Mouse (Mus musculus) right cerebral cortex, postnatal 14 days (tissue): ENCODE data around the gene Asb5.
"Not testable (repeated sequence)": the region's sequence is repeated elsewhere in the genome, so short reads cannot be mapped to it uniquely, and the experiment has no call there.

ENCODE experiments used
- DNase-seq: peaks from one replicate; pipeline ENCODE4 v3.0.0; 2022

Asb5 gene

GRCm38 (mm10) chr8:54548383-54548782 lies 19.0 kb downstream of the Asb5 start:
- no peak for DNase-seq

- no peak for DNase-seq
These were observed 20.7 kb downstream of the Asb5 start for GRCm38 (mm10) chr8:54550026-54550574.

- DNase-seq = no peak
These were observed 25.5 kb downstream of the Asb5 start for GRCm38 (mm10) chr8:54554921-54555320.

- no peak for DNase-seq
These were observed 32.8 kb downstream of the Asb5 start for GRCm38 (mm10) chr8:54562137-54562536.

GRCm38 (mm10) chr8:54565181-54565580 lies 35.8 kb downstream of the Asb5 start:
- DNase-seq = no peak

GRCm38 (mm10) chr8:54565603-54566260 lies 36.4 kb downstream of the Asb5 start:
- DNase-seq = no peak

GRCm38 (mm10) chr8:54567168-54567567 lies 37.8 kb downstream of the Asb5 start:
- DNase-seq = no peak

GRCm38 (mm10) chr8:54570618-54571609 lies 41.5 kb downstream of the Asb5 start:
- DNase-seq = no peak

GRCm38 (mm10) chr8:54581436-54581835 lies 52.1 kb downstream of the Asb5 start:
- no peak for DNase-seq

- DNase-seq = no peak
These were observed 53.5 kb downstream of the Asb5 start for GRCm38 (mm10) chr8:54582886-54583285.

- DNase-seq = no peak
These were observed 65.3 kb downstream of the Asb5 start for GRCm38 (mm10) chr8:54594634-54595033.

GRCm38 (mm10) chr8:54596051-54596450 lies 66.7 kb downstream of the Asb5 start:
- DNase-seq = no peak

- DNase-seq = peak; percentile 25
These were observed 67.6 kb downstream of the Asb5 start for GRCm38 (mm10) chr8:54596940-54597339.

GRCm38 (mm10) chr8:54597386-54597785 lies 68.0 kb downstream of the Asb5 start:
- DNase-seq = no peak

- DNase-seq = peak; percentile 26
These were observed 71.4 kb downstream of the Asb5 start, which contains the start of gene Spata4 for GRCm38 (mm10) chr8:54600671-54601251. TSS of gene Spata4 (plus strand) at chr8:54600781.

GRCm38 (mm10) chr8:54603440-54603839 lies 74.1 kb downstream of the Asb5 start:
- no peak for DNase-seq

GRCm38 (mm10) chr8:54609336-54609735 lies 80.0 kb downstream of the Asb5 start:
- no peak for DNase-seq

GRCm38 (mm10) chr8:54610238-54610637 lies 80.9 kb downstream of the Asb5 start:
- DNase-seq = no peak

GRCm38 (mm10) chr8:54616710-54617109 lies 87.3 kb downstream of the Asb5 start:
- not testable (repeated sequence) for DNase-seq
